Mouse (Mus musculus): ENCODE results near the gene Sobp. TPM values are rescaled to one million over a fixed set of nuclear protein-coding genes. Genes with fewer than 3 reads are reported as not detected.

Gene Sobp
- polyA plus RNA-seq, 1 experiment from 2014 or later: 0.03 TPM

- H3K9me3 ChIP-seq (replicated peaks): no peaks in the 10 kb centered on the region
- 63% methylated on average over 6 of the region's 6 CpGs for WGBS (ENCODE audit: insufficient replicate concordance)
- H3K9ac ChIP-seq: no peak overlapping the region
- ATAC-seq (ENCODE audit: insufficient read depth): no peak
- H3K27ac ChIP-seq (replicated peaks): no peak overlapping the region
- no peaks in the 10 kb centered on the region for H3K4me1 ChIP-seq (replicated peaks)
- H3K4me2 ChIP-seq: no peak overlapping the region
- no peaks in the 10 kb centered on the region for H3K36me3 ChIP-seq (replicated peaks)
- no peak overlapping the region for H3K4me3 ChIP-seq (replicated peaks)
- no peaks in the 10 kb centered on the region for H3K27me3 ChIP-seq
These were observed 87.4 kb downstream of the Sobp start for GRCm38 (mm10) chr10:43086888-43087287.

GRCm38 (mm10) chr10:43084087-43084366 lies 90.3 kb downstream of the Sobp start:
- no peaks in the 10 kb centered on the region for H3K4me1 ChIP-seq (replicated peaks)
- 50% methylated on average over 6 of the region's 6 CpGs for WGBS (ENCODE audit: insufficient replicate concordance)
- no peak overlapping the region for H3K9ac ChIP-seq
- H3K9me3 ChIP-seq (replicated peaks): no peaks in the 10 kb centered on the region
- no peaks in the 10 kb centered on the region for H3K27me3 ChIP-seq
- H3K4me2 ChIP-seq: no peak overlapping the region
- ATAC-seq (ENCODE audit: insufficient read depth): no peak
- no peak overlapping the region for H3K4me3 ChIP-seq (replicated peaks)
- H3K27ac ChIP-seq (replicated peaks): no peak overlapping the region
- H3K36me3 ChIP-seq (replicated peaks): no peaks in the 10 kb centered on the region

GRCm38 (mm10) chr10:43083288-43084086 lies 90.8 kb downstream of the Sobp start:
- H3K9me3 ChIP-seq (replicated peaks): no peaks in the 10 kb centered on the region
- no peaks in the 10 kb centered on the region for H3K4me1 ChIP-seq (replicated peaks)
- no peak overlapping the region for H3K27ac ChIP-seq (replicated peaks)
- H3K27me3 ChIP-seq: no peaks in the 10 kb centered on the region
- H3K36me3 ChIP-seq (replicated peaks): no peaks in the 10 kb centered on the region
- H3K4me2 ChIP-seq: no peak overlapping the region
- no peak overlapping the region for H3K4me3 ChIP-seq (replicated peaks)
- H3K9ac ChIP-seq: no peak overlapping the region
- WGBS (ENCODE audit: insufficient replicate concordance): 60% methylated on average over 8 of the region's 9 CpGs
- ATAC-seq (ENCODE audit: insufficient read depth): no peak

GRCm38 (mm10) chr10:43081316-43081715 lies 93.0 kb downstream of the Sobp start:
- no peaks in the 10 kb centered on the region for H3K4me1 ChIP-seq (replicated peaks)
- WGBS (ENCODE audit: insufficient replicate concordance): 65% methylated on average over 3 of the region's 3 CpGs
- H3K9ac ChIP-seq: no peak overlapping the region
- no peak overlapping the region for H3K4me3 ChIP-seq (replicated peaks)
- no peaks in the 10 kb centered on the region for H3K36me3 ChIP-seq (replicated peaks)
- H3K9me3 ChIP-seq (replicated peaks): no peaks in the 10 kb centered on the region
- ATAC-seq (ENCODE audit: insufficient read depth): no peak
- no peaks in the 10 kb centered on the region for H3K27me3 ChIP-seq
- no peak overlapping the region for H3K27ac ChIP-seq (replicated peaks)
- no peak overlapping the region for H3K4me2 ChIP-seq

GRCm38 (mm10) chr10:43075535-43076152 lies 98.7 kb downstream of the Sobp start:
- Histone ChIP-seq H3K9ac (no peak overlapping the region), H3K27ac (replicated peaks) (no peak overlapping the region), H3K4me3 (replicated peaks) (no peak overlapping the region), H3K9me3 (replicated peaks) (no peaks in the 10 kb centered on the region), H3K4me1 (replicated peaks) (no peaks in the 10 kb centered on the region), H3K27me3 (no peaks in the 10 kb centered on the region), H3K36me3 (replicated peaks) (no peaks in the 10 kb centered on the region), H3K4me2 (no peak overlapping the region)
- no peak for ATAC-seq (ENCODE audit: insufficient read depth)
- WGBS (ENCODE audit: insufficient replicate concordance): 54% methylated on average over 13 of the region's 13 CpGs

- Histone ChIP-seq H3K27me3 (no peaks in the 10 kb centered on the region), H3K4me1 (replicated peaks) (no peaks in the 10 kb centered on the region), H3K36me3 (replicated peaks) (no peaks in the 10 kb centered on the region), H3K4me3 (replicated peaks) (no peak overlapping the region), H3K9ac (no peak overlapping the region), H3K4me2 (no peak overlapping the region), H3K9me3 (replicated peaks) (no peaks in the 10 kb centered on the region), H3K27ac (replicated peaks) (no peak overlapping the region)
- 60% methylated on average over 8 of the region's 8 CpGs for WGBS (ENCODE audit: insufficient replicate concordance)
- ATAC-seq (ENCODE audit: insufficient read depth): no peak
These were observed 101.0 kb downstream of the Sobp start for GRCm38 (mm10) chr10:43073281-43073680.

- Histone ChIP-seq H3K9me3 (replicated peaks) (no peaks in the 10 kb centered on the region), H3K9ac (no peak overlapping the region), H3K27ac (replicated peaks) (no peak overlapping the region), H3K27me3 (no peaks in the 10 kb centered on the region), H3K36me3 (replicated peaks) (no peaks in the 10 kb centered on the region), H3K4me2 (no peak overlapping the region), H3K4me3 (replicated peaks) (no peak overlapping the region), H3K4me1 (replicated peaks) (no peaks in the 10 kb centered on the region)
- 75% methylated on average over 6 of the region's 6 CpGs for WGBS (ENCODE audit: insufficient replicate concordance)
- no peak for ATAC-seq (ENCODE audit: insufficient read depth)
These were observed 103.4 kb downstream of the Sobp start for GRCm38 (mm10) chr10:43070893-43071292.

- Histone ChIP-seq H3K27ac (replicated peaks) (no peak overlapping the region), H3K36me3 (replicated peaks) (no peaks in the 10 kb centered on the region), H3K4me3 (replicated peaks) (no peak overlapping the region), H3K4me1 (replicated peaks) (no peaks in the 10 kb centered on the region), H3K9me3 (replicated peaks) (no peaks in the 10 kb centered on the region), H3K27me3 (no peaks in the 10 kb centered on the region), H3K4me2 (no peak overlapping the region), H3K9ac (no peak overlapping the region)
- 71% methylated on average over 7 of the region's 7 CpGs for WGBS (ENCODE audit: insufficient replicate concordance)
- ATAC-seq (ENCODE audit: insufficient read depth): no peak
These were observed 109.0 kb downstream of the Sobp start for GRCm38 (mm10) chr10:43065331-43065730.

- no peak overlapping the region for H3K4me3 ChIP-seq (replicated peaks)
- H3K9me3 ChIP-seq (replicated peaks): no peaks in the 10 kb centered on the region
- H3K4me1 ChIP-seq (replicated peaks): no peaks in the 10 kb centered on the region
- no peak overlapping the region for H3K4me2 ChIP-seq
- no peak for ATAC-seq (ENCODE audit: insufficient read depth)
- no peak overlapping the region for H3K9ac ChIP-seq
- no peaks in the 10 kb centered on the region for H3K36me3 ChIP-seq (replicated peaks)
- no peaks in the 10 kb centered on the region for H3K27me3 ChIP-seq
- WGBS (ENCODE audit: insufficient replicate concordance): 73% methylated on average over 11 of the region's 11 CpGs
- H3K27ac ChIP-seq (replicated peaks): no peak overlapping the region
These were observed 112.7 kb downstream of the Sobp start for GRCm38 (mm10) chr10:43061519-43062105.

GRCm38 (mm10) chr10:43055405-43055804 lies 118.9 kb downstream of the Sobp start:
- no peak overlapping the region for H3K27ac ChIP-seq (replicated peaks)
- no peaks in the 10 kb centered on the region for H3K9me3 ChIP-seq (replicated peaks)
- no peaks in the 10 kb centered on the region for H3K4me1 ChIP-seq (replicated peaks)
- ATAC-seq (ENCODE audit: insufficient read depth): no peak
- no peaks in the 10 kb centered on the region for H3K36me3 ChIP-seq (replicated peaks)
- no peak overlapping the region for H3K9ac ChIP-seq
- H3K4me2 ChIP-seq: no peak overlapping the region
- WGBS (ENCODE audit: insufficient replicate concordance): 75% methylated on average over 2 of the region's 2 CpGs
- no peak overlapping the region for H3K4me3 ChIP-seq (replicated peaks)
- H3K27me3 ChIP-seq: no peaks in the 10 kb centered on the region

- H3K27ac ChIP-seq (replicated peaks): no peak overlapping the region
- H3K27me3 ChIP-seq: no peaks in the 10 kb centered on the region
- no peak overlapping the region for H3K4me2 ChIP-seq
- H3K4me3 ChIP-seq (replicated peaks): no peak overlapping the region
- no peaks in the 10 kb centered on the region for H3K9me3 ChIP-seq (replicated peaks)
- WGBS (ENCODE audit: insufficient replicate concordance): 59% methylated on average over 8 of the region's 8 CpGs
- no peaks in the 10 kb centered on the region for H3K4me1 ChIP-seq (replicated peaks)
- H3K36me3 ChIP-seq (replicated peaks): no peaks in the 10 kb centered on the region
- no peak for ATAC-seq (ENCODE audit: insufficient read depth)
- no peak overlapping the region for H3K9ac ChIP-seq
These were observed 119.6 kb downstream of the Sobp start for GRCm38 (mm10) chr10:43054776-43055175.

Data from liver, embryonic 15.5 days (tissue).